Mouse (Mus musculus) embryonic facial prominence, embryonic 14.5 days (tissue): ENCODE data around the gene Nat10. TPM values are rescaled to one million over a fixed set of nuclear protein-coding genes. Genes with fewer than 3 reads are reported as not detected.

Experiments used
- ATAC-seq: fragments of 200-750 bp; cut with Nextera tagmentation; 2 replicates; pipeline ENCODE4 v1.8.0; 2017; ENCODE audit warnings: low read depth, moderate number of reproducible peaks, moderate TSS enrichment
- DNase-seq: peaks from one replicate; pipeline ENCODE4 v3.0.0-alpha.2; 2015; ENCODE audit warnings: low spot score
- H3K27ac ChIP-seq: fragments of 300-500 bp; sonication (generic); replicated peaks from 2 replicates; pipeline ENCODE4 v1.5.1; 2014; ENCODE audit warnings: low read depth, mild to moderate bottlenecking, low read length, moderate library complexity
- H3K27me3 ChIP-seq: fragments of 300-500 bp; sonication (generic); replicated peaks from 2 replicates; pipeline ENCODE4 v1.6.1; 2014; ENCODE audit warnings: low read length; ENCODE audit not compliant: control insufficient read depth, insufficient read depth
- H3K36me3 ChIP-seq: fragments of 300-500 bp; sonication (generic); 2 replicates; pipeline ENCODE4 v1.6.1; 2014; ENCODE audit warnings: low read length, mixed read lengths; ENCODE audit not compliant: control insufficient read depth, insufficient read depth
- H3K4me1 ChIP-seq: fragments of 300-500 bp; sonication (generic); 2 replicates; pipeline ENCODE4 v1.6.1; 2014; ENCODE audit warnings: antibody characterized with exemption, low read length; ENCODE audit not compliant: control insufficient read depth, insufficient read depth
- H3K4me2 ChIP-seq: fragments of 300-500 bp; sonication (generic); 2 replicates; pipeline ENCODE4 v1.6.1; 2014; ENCODE audit warnings: low read depth, mild to moderate bottlenecking, low read length, moderate library complexity, mixed read lengths
- H3K4me3 ChIP-seq: fragments of 300-500 bp; sonication (generic); 2 replicates; pipeline ENCODE4 v1.5.1; 2014; ENCODE audit warnings: low read depth, mild to moderate bottlenecking, low read length
- H3K9ac ChIP-seq: fragments of 300-500 bp; sonication (generic); 2 replicates; pipeline ENCODE4 v1.6.1; 2014; ENCODE audit warnings: low read depth, mild to moderate bottlenecking, low read length, moderate library complexity, mixed read lengths
- H3K9me3 ChIP-seq: fragments of 300-500 bp; sonication (generic); 2 replicates; pipeline ENCODE4 v1.6.1; 2016; ENCODE audit warnings: low read length; ENCODE audit not compliant: control insufficient read depth
- WGBS: fragments of 180-500 bp; shearing (Covaris S2); extraction: QIAGEN DNeasy Blood & Tissue Kit; methylation state at CpG from one replicate; pipeline ENCODE4 v1.1.7; 2014; 5-methylcytosine and 5-hydroxymethylcytosine counted together
- polyA plus RNA-seq: library from polyadenylated mRNA; unstranded; fragments of >200 nt; fragmentation: Nextera tagmentation; extraction: Ambion mirVana; gene quantifications from 2 replicates; pipeline ENCODE4 v1.2.1, GENCODE M21; 2014

The Nat10 gene
- polyA plus RNA-seq, 1 experiment from 2014 or later: 21.9 TPM

- no peaks in the 10 kb centered on the region for H3K9me3 ChIP-seq
- no peak for DNase-seq
- H3K27ac ChIP-seq: no peak overlapping the region
- no peak overlapping the region for H3K4me2 ChIP-seq
- no peak overlapping the region for H3K4me3 ChIP-seq
- WGBS: 87% methylated on average over 6 of the region's 6 CpGs
- no peak for ATAC-seq
- H3K27me3 ChIP-seq: no peaks in the 10 kb centered on the region
- H3K36me3 ChIP-seq: peaks cover 71% of the 10 kb centered on the region
- no peaks in the 10 kb centered on the region for H3K4me1 ChIP-seq
- no peak overlapping the region for H3K9ac ChIP-seq
These were observed 29.6 kb downstream of the Nat10 start for GRCm38 (mm10) chr2:103731423-103731822.

GRCm38 (mm10) chr2:103730999-103731398 lies 30.1 kb downstream of the Nat10 start:
- H3K27me3 ChIP-seq: no peaks in the 10 kb centered on the region
- H3K4me1 ChIP-seq: no peaks in the 10 kb centered on the region
- no peak overlapping the region for H3K4me3 ChIP-seq
- no peak overlapping the region for H3K27ac ChIP-seq
- ATAC-seq: 0 out of 2 replicates have a peak, but pooled peaks have one; percentile 41
- H3K36me3 ChIP-seq: peaks cover 75% of the 10 kb centered on the region
- 81% methylated on average over 8 of the region's 8 CpGs for WGBS
- H3K9me3 ChIP-seq: no peaks in the 10 kb centered on the region
- peak; percentile 49 for DNase-seq
- no peak overlapping the region for H3K4me2 ChIP-seq
- no peak overlapping the region for H3K9ac ChIP-seq

- Histone ChIP-seq H3K4me2 (no peak overlapping the region), H3K27ac (no peak overlapping the region), H3K36me3 (peaks cover 73% of the 10 kb centered on the region), H3K27me3 (no peaks in the 10 kb centered on the region), H3K4me3 (no peak overlapping the region), H3K9me3 (no peaks in the 10 kb centered on the region), H3K4me1 (no peaks in the 10 kb centered on the region), H3K9ac (no peak overlapping the region)
- WGBS: 85% methylated on average over 12 of the region's 12 CpGs
- ATAC-seq (no peak), DNase-seq (no peak)
These were observed 33.0 kb downstream of the Nat10 start for GRCm38 (mm10) chr2:103728027-103728540.

GRCm38 (mm10) chr2:103724521-103724920 lies 36.5 kb downstream of the Nat10 start:
- H3K36me3 ChIP-seq: peaks cover 75% of the 10 kb centered on the region
- H3K4me3 ChIP-seq: no peak overlapping the region
- no peaks in the 10 kb centered on the region for H3K9me3 ChIP-seq
- DNase-seq (no peak), ATAC-seq (no peak)
- H3K9ac ChIP-seq: no peak overlapping the region
- 82% methylated on average over 2 of the region's 2 CpGs for WGBS
- no peak overlapping the region for H3K27ac ChIP-seq
- no peaks in the 10 kb centered on the region for H3K4me1 ChIP-seq
- H3K27me3 ChIP-seq: no peaks in the 10 kb centered on the region
- no peak overlapping the region for H3K4me2 ChIP-seq

- Histone ChIP-seq H3K27me3 (no peaks in the 10 kb centered on the region), H3K9me3 (no peaks in the 10 kb centered on the region), H3K27ac (no peak overlapping the region), H3K4me2 (no peak overlapping the region), H3K4me3 (no peak overlapping the region), H3K36me3 (peaks cover 72% of the 10 kb centered on the region), H3K4me1 (no peaks in the 10 kb centered on the region), H3K9ac (no peak overlapping the region)
- DNase-seq (no peak), ATAC-seq (no peak)
- 85% methylated on average over 7 of the region's 7 CpGs for WGBS
These were observed 41.8 kb downstream of the Nat10 start for GRCm38 (mm10) chr2:103719292-103719646.

- ATAC-seq (peak; percentile 87), DNase-seq (peak; percentile 63)
- no peak overlapping the region for H3K4me3 ChIP-seq
- peaks cover 73% of the 10 kb centered on the region for H3K36me3 ChIP-seq
- H3K4me2 ChIP-seq: no peak overlapping the region
- WGBS: 61% methylated on average over 8 of the region's 8 CpGs
- H3K9me3 ChIP-seq: no peaks in the 10 kb centered on the region
- no peak overlapping the region for H3K9ac ChIP-seq
- no peaks in the 10 kb centered on the region for H3K27me3 ChIP-seq
- no peak overlapping the region for H3K27ac ChIP-seq
- H3K4me1 ChIP-seq: no peaks in the 10 kb centered on the region
These were observed 42.3 kb downstream of the Nat10 start for GRCm38 (mm10) chr2:103718594-103719291.

GRCm38 (mm10) chr2:103714412-103714811 lies 46.7 kb downstream of the Nat10 start:
- no peak for DNase-seq
- peaks cover 76% of the 10 kb centered on the region for H3K36me3 ChIP-seq
- ATAC-seq: no peak

GRCm38 (mm10) chr2:103713831-103714230 lies 47.2 kb downstream of the Nat10 start:
- DNase-seq (no peak), ATAC-seq (no peak)
- H3K27me3 ChIP-seq: no peaks in the 10 kb centered on the region
- no peak overlapping the region for H3K4me3 ChIP-seq
- no peak overlapping the region for H3K9ac ChIP-seq
- 85% methylated on average over 7 of the region's 7 CpGs for WGBS
- H3K4me2 ChIP-seq: no peak overlapping the region
- peaks cover 82% of the 10 kb centered on the region for H3K36me3 ChIP-seq
- H3K27ac ChIP-seq: no peak overlapping the region
- no peaks in the 10 kb centered on the region for H3K9me3 ChIP-seq
- H3K4me1 ChIP-seq: no peaks in the 10 kb centered on the region

More at GRCm38 (mm10) chr2:103714412-103714811, 46.7 kb downstream of the Nat10 start:
- Histone ChIP-seq H3K27ac (no peak overlapping the region), H3K4me3 (no peak overlapping the region), H3K9me3 (no peaks in the 10 kb centered on the region), H3K27me3 (no peaks in the 10 kb centered on the region), H3K4me2 (no peak overlapping the region), H3K9ac (no peak overlapping the region), H3K4me1 (no peaks in the 10 kb centered on the region)
- 67% methylated on average over 4 of the region's 4 CpGs for WGBS

GRCm38 (mm10) chr2:103710849-103711248 lies 50.2 kb downstream of the Nat10 start:
- Histone ChIP-seq H3K4me3 (no peak overlapping the region), H3K4me1 (peaks cover 11% of the 10 kb centered on the region), H3K9ac (no peak overlapping the region), H3K4me2 (no peak overlapping the region), H3K27me3 (no peaks in the 10 kb centered on the region), H3K27ac (no peak overlapping the region), H3K9me3 (no peaks in the 10 kb centered on the region), H3K36me3 (peaks cover 75% of the 10 kb centered on the region)
- DNase-seq: no peak
- 90% methylated on average over 7 of the region's 7 CpGs for WGBS
- no peak for ATAC-seq
